Mouse (Mus musculus): ENCODE measurements around the gene Gm37240. TPM values are rescaled to one million over a fixed set of nuclear protein-coding genes. Genes with fewer than 3 reads are reported as not detected.
A peak's percentile ranks its signal among the peaks of the same experiment; 100 is the strongest.

Gm37240 gene
- polyA plus RNA-seq, 1 experiment from 2014 or later = 0.11 TPM

GRCm38 (mm10) chr3:85172532-85172931, 714.8 kb downstream of the Gm37240 start:
- WGBS = 77% methylated on average over 11 of the region's 11 CpGs

GRCm38 (mm10) chr3:85172096-85172495, 715.2 kb downstream of the Gm37240 start:
- H3K4me2 ChIP-seq (ENCODE audit: low read length) = no peak overlapping the region
- WGBS = 93% methylated on average over 12 of the region's 12 CpGs
- H3K36me3 ChIP-seq (ENCODE audit: control insufficient read depth, insufficient read depth, low read length) = no peaks in the 10 kb centered on the region
- DNase-seq (no peak), ATAC-seq (ENCODE audit: low FRiP score, low TSS enrichment) (no peak)
- H3K27ac ChIP-seq (replicated peaks; ENCODE audit: low read depth, low read length) = no peak overlapping the region
- no peaks in the 10 kb centered on the region for H3K4me1 ChIP-seq (ENCODE audit: control insufficient read depth, insufficient read depth, low read length)
- no peaks in the 10 kb centered on the region for H3K9me3 ChIP-seq (ENCODE audit: control insufficient read depth, low read length)
- H3K4me3 ChIP-seq (replicated peaks; ENCODE audit: low read depth, low read length) = no peak overlapping the region
- H3K27me3 ChIP-seq (ENCODE audit: control insufficient read depth, insufficient read depth, low read length) = no peaks in the 10 kb centered on the region
- H3K9ac ChIP-seq (replicated peaks; ENCODE audit: low read length) = no peak overlapping the region

More at GRCm38 (mm10) chr3:85172532-85172931, 714.8 kb downstream of the Gm37240 start:
- Histone ChIP-seq H3K9ac (replicated peaks; ENCODE audit: low read length) (no peak overlapping the region), H3K27ac (replicated peaks; ENCODE audit: low read depth, low read length) (no peak overlapping the region), H3K36me3 (ENCODE audit: control insufficient read depth, insufficient read depth, low read length) (no peaks in the 10 kb centered on the region), H3K4me2 (ENCODE audit: low read length) (no peak overlapping the region), H3K4me3 (replicated peaks; ENCODE audit: low read depth, low read length) (no peak overlapping the region), H3K27me3 (ENCODE audit: control insufficient read depth, insufficient read depth, low read length) (no peaks in the 10 kb centered on the region), H3K4me1 (ENCODE audit: control insufficient read depth, insufficient read depth, low read length) (no peaks in the 10 kb centered on the region), H3K9me3 (ENCODE audit: control insufficient read depth, low read length) (no peaks in the 10 kb centered on the region)
- no peak for ATAC-seq (ENCODE audit: low FRiP score, low TSS enrichment)
- peak; percentile 6 for DNase-seq

GRCm38 (mm10) chr3:85168816-85169215, 718.5 kb downstream of the Gm37240 start:
- H3K4me2 ChIP-seq (ENCODE audit: low read length) = no peak overlapping the region
- no peaks in the 10 kb centered on the region for H3K36me3 ChIP-seq (ENCODE audit: control insufficient read depth, insufficient read depth, low read length)
- H3K27me3 ChIP-seq (ENCODE audit: control insufficient read depth, insufficient read depth, low read length) = no peaks in the 10 kb centered on the region
- DNase-seq = no peak
- H3K9me3 ChIP-seq (ENCODE audit: control insufficient read depth, low read length) = no peaks in the 10 kb centered on the region
- H3K4me1 ChIP-seq (ENCODE audit: control insufficient read depth, insufficient read depth, low read length) = no peaks in the 10 kb centered on the region
- H3K9ac ChIP-seq (replicated peaks; ENCODE audit: low read length) = no peak overlapping the region
- 89% methylated on average over 2 of the region's 2 CpGs for WGBS
- no peak overlapping the region for H3K27ac ChIP-seq (replicated peaks; ENCODE audit: low read depth, low read length)
- no peak for ATAC-seq (ENCODE audit: low FRiP score, low TSS enrichment)
- no peak overlapping the region for H3K4me3 ChIP-seq (replicated peaks; ENCODE audit: low read depth, low read length)

- no peak overlapping the region for H3K4me2 ChIP-seq (ENCODE audit: low read length)
- no peak overlapping the region for H3K27ac ChIP-seq (replicated peaks; ENCODE audit: low read depth, low read length)
- no peaks in the 10 kb centered on the region for H3K9me3 ChIP-seq (ENCODE audit: control insufficient read depth, low read length)
- H3K36me3 ChIP-seq (ENCODE audit: control insufficient read depth, insufficient read depth, low read length) = no peaks in the 10 kb centered on the region
- WGBS = 74% methylated on average over 1 of the region's 1 CpGs
- no peaks in the 10 kb centered on the region for H3K4me1 ChIP-seq (ENCODE audit: control insufficient read depth, insufficient read depth, low read length)
- no peak for ATAC-seq (ENCODE audit: low FRiP score, low TSS enrichment)
- no peak overlapping the region for H3K4me3 ChIP-seq (replicated peaks; ENCODE audit: low read depth, low read length)
- no peak for DNase-seq
- no peaks in the 10 kb centered on the region for H3K27me3 ChIP-seq (ENCODE audit: control insufficient read depth, insufficient read depth, low read length)
- H3K9ac ChIP-seq (replicated peaks; ENCODE audit: low read length) = no peak overlapping the region
Measured at GRCm38 (mm10) chr3:85164931-85165330, 722.4 kb downstream of the Gm37240 start.

- no peak for DNase-seq
- no peak overlapping the region for H3K4me3 ChIP-seq (replicated peaks; ENCODE audit: low read depth, low read length)
- H3K9me3 ChIP-seq (ENCODE audit: control insufficient read depth, low read length) = no peaks in the 10 kb centered on the region
- no peaks in the 10 kb centered on the region for H3K36me3 ChIP-seq (ENCODE audit: control insufficient read depth, insufficient read depth, low read length)
- no peak overlapping the region for H3K9ac ChIP-seq (replicated peaks; ENCODE audit: low read length)
- no peak overlapping the region for H3K27ac ChIP-seq (replicated peaks; ENCODE audit: low read depth, low read length)
- H3K4me2 ChIP-seq (ENCODE audit: low read length) = no peak overlapping the region
- no peaks in the 10 kb centered on the region for H3K27me3 ChIP-seq (ENCODE audit: control insufficient read depth, insufficient read depth, low read length)
- 95% methylated on average over 5 of the region's 5 CpGs for WGBS
- ATAC-seq (ENCODE audit: low FRiP score, low TSS enrichment) = no peak
- H3K4me1 ChIP-seq (ENCODE audit: control insufficient read depth, insufficient read depth, low read length) = 0 out of 2 replicates have a peak, but pooled peaks cover 4% of the 10 kb centered on the region
Measured at GRCm38 (mm10) chr3:85163396-85163795, 723.9 kb downstream of the Gm37240 start.

- ATAC-seq (ENCODE audit: low FRiP score, low TSS enrichment) (no peak), DNase-seq (no peak)
- Histone ChIP-seq H3K27ac (replicated peaks; ENCODE audit: low read depth, low read length) (no peak overlapping the region), H3K4me2 (ENCODE audit: low read length) (no peak overlapping the region), H3K9ac (replicated peaks; ENCODE audit: low read length) (no peak overlapping the region), H3K4me3 (replicated peaks; ENCODE audit: low read depth, low read length) (no peak overlapping the region), H3K4me1 (ENCODE audit: control insufficient read depth, insufficient read depth, low read length) (0 out of 2 replicates have a peak, but pooled peaks cover 4% of the 10 kb centered on the region), H3K27me3 (ENCODE audit: control insufficient read depth, insufficient read depth, low read length) (no peaks in the 10 kb centered on the region), H3K9me3 (ENCODE audit: control insufficient read depth, low read length) (no peaks in the 10 kb centered on the region), H3K36me3 (ENCODE audit: control insufficient read depth, insufficient read depth, low read length) (no peaks in the 10 kb centered on the region)
- WGBS = 97% methylated on average over 3 of the region's 3 CpGs
Measured at GRCm38 (mm10) chr3:85162430-85162829, 724.9 kb downstream of the Gm37240 start.

GRCm38 (mm10) chr3:85160816-85161215, 726.5 kb downstream of the Gm37240 start:
- Histone ChIP-seq H3K4me3 (replicated peaks; ENCODE audit: low read depth, low read length) (no peak overlapping the region), H3K27me3 (ENCODE audit: control insufficient read depth, insufficient read depth, low read length) (no peaks in the 10 kb centered on the region), H3K4me1 (ENCODE audit: control insufficient read depth, insufficient read depth, low read length) (0 out of 2 replicates have a peak, but pooled peaks cover 4% of the 10 kb centered on the region), H3K9ac (replicated peaks; ENCODE audit: low read length) (no peak overlapping the region), H3K9me3 (ENCODE audit: control insufficient read depth, low read length) (no peaks in the 10 kb centered on the region), H3K27ac (replicated peaks; ENCODE audit: low read depth, low read length) (no peak overlapping the region), H3K36me3 (ENCODE audit: control insufficient read depth, insufficient read depth, low read length) (no peaks in the 10 kb centered on the region), H3K4me2 (ENCODE audit: low read length) (no peak overlapping the region)
- 84% methylated on average over 10 of the region's 10 CpGs for WGBS
- ATAC-seq (ENCODE audit: low FRiP score, low TSS enrichment) (no peak), DNase-seq (no peak)

GRCm38 (mm10) chr3:85159631-85160030, 727.7 kb downstream of the Gm37240 start:
- H3K9me3 ChIP-seq (ENCODE audit: control insufficient read depth, low read length) = no peaks in the 10 kb centered on the region
- H3K4me3 ChIP-seq (replicated peaks; ENCODE audit: low read depth, low read length) = no peak overlapping the region
- no peaks in the 10 kb centered on the region for H3K36me3 ChIP-seq (ENCODE audit: control insufficient read depth, insufficient read depth, low read length)
- H3K4me1 ChIP-seq (ENCODE audit: control insufficient read depth, insufficient read depth, low read length) = 0 out of 2 replicates have a peak, but pooled peaks cover 4% of the 10 kb centered on the region
- no peak for ATAC-seq (ENCODE audit: low FRiP score, low TSS enrichment)
- H3K4me2 ChIP-seq (ENCODE audit: low read length) = no peak overlapping the region
- 57% methylated on average over 6 of the region's 6 CpGs for WGBS
- H3K9ac ChIP-seq (replicated peaks; ENCODE audit: low read length) = no peak overlapping the region
- DNase-seq = no peak
- no peak overlapping the region for H3K27ac ChIP-seq (replicated peaks; ENCODE audit: low read depth, low read length)
- no peaks in the 10 kb centered on the region for H3K27me3 ChIP-seq (ENCODE audit: control insufficient read depth, insufficient read depth, low read length)

- Histone ChIP-seq H3K4me2 (ENCODE audit: low read length) (no peak overlapping the region), H3K27ac (replicated peaks; ENCODE audit: low read depth, low read length) (no peak overlapping the region), H3K4me3 (replicated peaks; ENCODE audit: low read depth, low read length) (no peak overlapping the region), H3K4me1 (ENCODE audit: control insufficient read depth, insufficient read depth, low read length) (no peaks in the 10 kb centered on the region), H3K36me3 (ENCODE audit: control insufficient read depth, insufficient read depth, low read length) (no peaks in the 10 kb centered on the region), H3K9ac (replicated peaks; ENCODE audit: low read length) (no peak overlapping the region), H3K9me3 (ENCODE audit: control insufficient read depth, low read length) (no peaks in the 10 kb centered on the region), H3K27me3 (ENCODE audit: control insufficient read depth, insufficient read depth, low read length) (no peaks in the 10 kb centered on the region)
- WGBS = 83% methylated on average over 4 of the region's 4 CpGs
- no peak for DNase-seq
- no peak for ATAC-seq (ENCODE audit: low FRiP score, low TSS enrichment)
Measured at GRCm38 (mm10) chr3:85148816-85149215, 738.5 kb downstream of the Gm37240 start.

All from midbrain, embryonic 14.5 days (tissue).